Mouse (Mus musculus): ENCODE measurements around the gene Fastkd1. TPM values are rescaled to one million over a fixed set of nuclear protein-coding genes. Genes with fewer than 3 reads are reported as not detected.
"Not testable (repeated sequence)": the region's sequence is repeated elsewhere in the genome, so short reads cannot be mapped to it uniquely, and the experiment has no call there.

Fastkd1 gene
- total RNA-seq (2021), result 10 to 100 TPM; 20.1 to 28.2 TPM
- polyA plus RNA-seq (2012; rRNA removed), result 3.3 and 3.7 TPM in 2 replicates
- long read RNA-seq, partial matches to known transcripts, result 3 of 8 reads
- long read RNA-seq, other reads (novel, unspliced or antisense), result 1 of 8 reads

GRCm38 (mm10) chr2:69712981-69713625 is at the start of gene Fastkd1:
TSS of gene Fastkd1 (minus strand) at chr2:69713516.
- peak; percentile 93 for DNase-seq

GRCm38 (mm10) chr2:69760980-69761379 is 47.7 kb upstream of the Fastkd1 start:
- no peak for DNase-seq

GRCm38 (mm10) chr2:69745091-69745490 is 31.8 kb upstream of the Fastkd1 start:
- DNase-seq, result no peak

- no peak for DNase-seq
Measured at GRCm38 (mm10) chr2:69723519-69723825, 10.2 kb upstream of the Fastkd1 start.

- DNase-seq, result peak; percentile 95
Measured at GRCm38 (mm10) chr2:69722650-69723518, 9.6 kb upstream of the Fastkd1 start.

GRCm38 (mm10) chr2:69722273-69722649 is 8.9 kb upstream of the Fastkd1 start, which contains the start of gene Ppig:
TSS of gene Ppig (plus strand) at chr2:69722545.
- DNase-seq, result no peak

- peak; percentile 70 for DNase-seq
Measured at GRCm38 (mm10) chr2:69719121-69719520, 5.8 kb upstream of the Fastkd1 start.

GRCm38 (mm10) chr2:69716483-69716882 is 3.2 kb upstream of the Fastkd1 start:
- no peak for DNase-seq

GRCm38 (mm10) chr2:69714126-69714525 is 810 bp upstream of the Fastkd1 start:
- peak; percentile 51 for DNase-seq

GRCm38 (mm10) chr2:69713626-69714014 is 304 bp upstream of the Fastkd1 start:
- no peak for DNase-seq

GRCm38 (mm10) chr2:69712171-69712570 is 1.1 kb downstream of the Fastkd1 start:
- DNase-seq, result peak; percentile 49

GRCm38 (mm10) chr2:69700446-69700845 is 12.9 kb downstream of the Fastkd1 start:
- DNase-seq, result no peak

GRCm38 (mm10) chr2:69693501-69693900 is 19.8 kb downstream of the Fastkd1 start:
- no peak for DNase-seq

GRCm38 (mm10) chr2:69690843-69691242 is 22.5 kb downstream of the Fastkd1 start:
- DNase-seq, result no peak

- no peak for DNase-seq
Measured at GRCm38 (mm10) chr2:69690214-69690613, 23.1 kb downstream of the Fastkd1 start.

GRCm38 (mm10) chr2:69684488-69684887 is 28.8 kb downstream of the Fastkd1 start:
- no peak for DNase-seq

- DNase-seq, result no peak
Measured at GRCm38 (mm10) chr2:69683036-69683805, 30.1 kb downstream of the Fastkd1 start.

- DNase-seq, result no peak
Measured at GRCm38 (mm10) chr2:69681931-69682330, 31.4 kb downstream of the Fastkd1 start.

GRCm38 (mm10) chr2:69679990-69680389 is 33.3 kb downstream of the Fastkd1 start:
- no peak for DNase-seq

GRCm38 (mm10) chr2:69677215-69677614 is 36.1 kb downstream of the Fastkd1 start:
- DNase-seq, result not testable (repeated sequence)

GRCm38 (mm10) chr2:69676713-69677112 is 36.6 kb downstream of the Fastkd1 start:
- DNase-seq, result no peak

GRCm38 (mm10) chr2:69675266-69675665 is 38.0 kb downstream of the Fastkd1 start:
- no peak for DNase-seq

All from adrenal gland, adult 2 months (tissue).